Mouse (Mus musculus) cortical plate, adult 2 months (tissue): ENCODE measurements around the gene Pcca.

Experiments
- CTCF ChIP-seq: fragments of 200-500 bp; IDR thresholded peaks from 2 replicates; pipeline ENCODE4 v1.5.1; 2011; ENCODE audit warnings: mild to moderate bottlenecking, control low read depth, low read length; ENCODE audit not compliant: insufficient read depth; ENCODE audit errors: extremely low read depth
- POLR2A ChIP-seq: fragments of 200-500 bp; IDR thresholded peaks from 2 replicates; pipeline ENCODE4 v1.6.1; 2011; ENCODE audit warnings: mild to moderate bottlenecking, low read length, control low read depth; ENCODE audit not compliant: insufficient read depth; ENCODE audit errors: extremely low read depth

DNA sequence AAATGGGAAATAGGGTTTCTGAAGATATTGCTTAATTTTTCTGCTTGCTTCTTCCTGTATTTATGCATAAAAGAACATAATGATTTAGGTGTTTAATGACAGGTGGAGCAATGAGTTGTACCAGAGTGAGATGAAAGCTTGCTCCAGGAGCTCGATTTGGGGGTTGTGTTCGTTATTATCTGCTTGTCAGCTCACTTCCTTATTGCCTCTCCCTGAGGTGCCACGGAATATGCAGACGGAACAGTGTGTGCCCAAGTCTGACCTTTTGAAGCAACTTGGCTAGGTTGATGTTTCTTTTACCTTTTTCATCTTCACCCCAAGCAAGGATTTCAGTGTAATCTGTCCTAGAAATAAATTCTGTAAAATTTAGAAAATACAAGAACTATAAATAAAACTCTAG lies 187.6 kb downstream of the Pcca start:
- TF ChIP-seq CTCF: no peak
- no peak for TF ChIP-seq POLR2A
